Mouse (Mus musculus) natural killer cell, adult 2 months (primary cell): ENCODE results near the gene Plcxd2.

ENCODE experiments used
- DNase-seq, 2 experiments: peaks; one replicate each; pipeline ENCODE4 v3.0.0; 2022; ENCODE audit warnings: low spot score in 2 of 2

Plcxd2 gene

GRCm38 (mm10) chr16:45986236-45986635 lies 23.8 kb downstream of the Plcxd2 start:
- DNase-seq = no peak

- no peak for DNase-seq
Measured at GRCm38 (mm10) chr16:45984610-45985606, 25.1 kb downstream of the Plcxd2 start.

GRCm38 (mm10) chr16:45976251-45976650 lies 33.8 kb downstream of the Plcxd2 start:
- no peak for DNase-seq

- DNase-seq = no peak
Measured at GRCm38 (mm10) chr16:45973959-45974686, 35.9 kb downstream of the Plcxd2 start.

GRCm38 (mm10) chr16:45970187-45970586 lies 39.8 kb downstream of the Plcxd2 start:
- DNase-seq = peak; percentile 14 to 36

GRCm38 (mm10) chr16:45968716-45969115 lies 41.3 kb downstream of the Plcxd2 start:
- DNase-seq = no peak

- DNase-seq = peak; percentile 42 to 48
Measured at GRCm38 (mm10) chr16:45967471-45967870, 42.5 kb downstream of the Plcxd2 start.

- DNase-seq = no peak
Measured at GRCm38 (mm10) chr16:45966604-45967003, 43.4 kb downstream of the Plcxd2 start.

GRCm38 (mm10) chr16:45964777-45965176 lies 45.2 kb downstream of the Plcxd2 start:
- no peak for DNase-seq

- DNase-seq = no peak
Measured at GRCm38 (mm10) chr16:45963837-45964236, 46.2 kb downstream of the Plcxd2 start.

GRCm38 (mm10) chr16:45963088-45963487 lies 46.9 kb downstream of the Plcxd2 start:
- no peak for DNase-seq

GRCm38 (mm10) chr16:45960978-45961377 lies 49.0 kb downstream of the Plcxd2 start:
- no peak for DNase-seq

- DNase-seq = no peak
Measured at GRCm38 (mm10) chr16:45956390-45956950, 53.5 kb downstream of the Plcxd2 start.

GRCm38 (mm10) chr16:45953394-45953793 lies 56.6 kb downstream of the Plcxd2 start, which contains the start of gene Phldb2:
Gene Phldb2, minus strand, starts transcription at chr16:45953598.
- no peak for DNase-seq

GRCm38 (mm10) chr16:45952501-45952900 lies 57.5 kb downstream of the Plcxd2 start:
- no peak for DNase-seq

- DNase-seq = no peak
Measured at GRCm38 (mm10) chr16:45952035-45952434, 58.0 kb downstream of the Plcxd2 start.

GRCm38 (mm10) chr16:45946335-45946734 lies 63.7 kb downstream of the Plcxd2 start:
- DNase-seq = no peak

GRCm38 (mm10) chr16:45945649-45946048 lies 64.4 kb downstream of the Plcxd2 start:
- DNase-seq = no peak

- no peak for DNase-seq
Measured at GRCm38 (mm10) chr16:45945174-45945631, 64.8 kb downstream of the Plcxd2 start.

GRCm38 (mm10) chr16:45942169-45942891 lies 67.7 kb downstream of the Plcxd2 start:
- DNase-seq = peak; percentile 3 to 22

GRCm38 (mm10) chr16:45940701-45941100 lies 69.3 kb downstream of the Plcxd2 start:
- no peak for DNase-seq
